Mouse (Mus musculus) layer of hippocampus, adult 9-10 months (tissue): ENCODE results near the gene Bola3.
"Not testable (repeated sequence)": the region's sequence is repeated elsewhere in the genome, so short reads cannot be mapped to it uniquely, and the experiment has no call there.

Source experiments
- DNase-seq: peaks from one replicate; pipeline ENCODE4 v3.0.0; 2022; ENCODE audit warnings: low spot score

Bola3 gene

GRCm38 (mm10) chr6:83348873-83349272 lies at the start of gene Bola3:
TSS of gene Bola3 (plus strand) at chr6:83349147.
- no peak for DNase-seq

DNA sequence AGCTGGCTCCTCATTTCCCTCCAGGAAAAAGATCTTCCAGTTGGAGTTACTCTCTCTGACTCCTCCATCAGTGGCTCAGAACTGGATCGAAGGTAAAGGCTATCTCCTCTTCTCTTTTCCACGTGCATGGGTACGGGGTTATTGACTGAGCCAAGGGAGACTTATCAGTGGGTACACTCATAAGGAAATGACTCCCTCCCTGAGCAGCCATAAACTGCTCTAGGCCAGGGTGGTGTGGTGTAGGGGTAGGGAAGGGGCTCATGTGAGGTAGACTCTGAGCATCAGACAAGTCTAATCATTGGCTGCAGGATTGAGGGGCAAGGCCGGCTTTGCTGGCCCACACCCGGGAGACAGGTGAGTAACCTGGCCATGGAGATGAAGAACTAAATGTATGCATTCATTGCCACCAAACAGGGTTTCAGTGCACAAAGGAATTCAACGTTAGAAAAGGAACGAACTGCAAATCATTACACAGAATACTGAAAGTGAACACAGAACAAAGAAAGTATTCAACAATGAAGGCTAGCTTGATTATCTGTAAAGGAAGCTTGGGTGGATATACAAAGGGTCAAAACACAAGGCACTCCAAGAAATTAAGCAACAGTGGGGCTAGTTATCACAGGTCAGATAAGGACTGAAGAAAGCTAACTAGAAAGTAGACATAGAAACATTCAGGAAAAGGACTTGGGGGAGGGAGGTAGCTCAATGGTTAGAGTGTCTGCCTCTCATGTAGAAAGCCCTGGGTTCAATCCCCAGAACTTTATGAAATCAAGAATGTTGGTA lies 48.3 kb upstream of the Bola3 start:
- no peak for DNase-seq

- DNase-seq, result no peak
These were observed 47.7 kb upstream of the Bola3 start for GRCm38 (mm10) chr6:83301294-83301693.

DNA sequence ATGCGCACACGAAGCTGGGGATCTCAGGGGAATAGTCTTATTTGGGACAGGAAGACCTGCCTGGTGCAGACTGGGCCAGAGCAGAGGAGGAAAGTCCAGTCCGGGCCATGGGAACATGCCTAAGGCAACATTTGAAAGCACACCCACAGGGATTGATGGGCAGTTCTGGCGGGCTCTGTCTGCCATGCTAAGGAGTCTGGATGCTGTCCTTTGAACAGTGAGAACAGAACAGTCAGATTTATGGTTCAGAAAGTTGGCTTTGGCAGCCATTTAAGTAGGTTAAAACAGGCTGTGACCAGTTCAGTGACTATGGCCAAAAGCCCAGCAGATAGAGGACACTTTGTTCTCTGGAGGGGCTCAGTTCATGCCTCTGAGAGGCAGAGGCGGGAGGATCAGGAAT lies 46.7 kb upstream of the Bola3 start:
- no peak for DNase-seq

GRCm38 (mm10) chr6:83309017-83309416 lies 39.9 kb upstream of the Bola3 start:
- DNase-seq, result no peak

- DNase-seq, result no peak
These were observed 37.7 kb upstream of the Bola3 start for GRCm38 (mm10) chr6:83311206-83311605.

DNA sequence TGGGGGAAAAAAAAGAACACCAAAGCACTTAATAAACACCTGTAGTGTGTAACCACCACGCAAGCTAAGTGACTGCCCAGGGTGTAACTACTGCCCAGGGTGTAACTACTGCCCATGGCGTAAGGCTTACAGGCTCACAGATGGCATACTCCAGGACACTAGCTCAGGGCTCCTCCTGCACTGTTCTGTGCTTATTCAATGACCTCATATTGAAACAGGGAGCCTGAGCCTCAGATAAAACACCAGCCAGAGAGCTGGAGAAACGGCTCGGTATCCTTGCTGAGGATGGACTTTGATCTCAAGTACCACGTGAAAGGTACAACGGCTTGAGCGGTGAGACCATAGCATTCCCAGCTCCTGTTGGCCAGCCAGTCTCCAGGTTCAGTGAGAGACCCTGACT lies 36.9 kb upstream of the Bola3 start:
- DNase-seq, result no peak

- no peak for DNase-seq
These were observed 36.4 kb upstream of the Bola3 start for GRCm38 (mm10) chr6:83312514-83312913.

GRCm38 (mm10) chr6:83315293-83315692 lies 33.7 kb upstream of the Bola3 start:
- no peak for DNase-seq

GRCm38 (mm10) chr6:83316022-83316421 lies 32.9 kb upstream of the Bola3 start:
- no peak for DNase-seq

- DNase-seq, result peak; percentile 68
These were observed 31.7 kb upstream of the Bola3 start for GRCm38 (mm10) chr6:83317108-83317741.

- DNase-seq, result no peak
These were observed 27.0 kb upstream of the Bola3 start for GRCm38 (mm10) chr6:83321927-83322326.

GRCm38 (mm10) chr6:83322794-83323193 lies 26.2 kb upstream of the Bola3 start:
- no peak for DNase-seq

DNA sequence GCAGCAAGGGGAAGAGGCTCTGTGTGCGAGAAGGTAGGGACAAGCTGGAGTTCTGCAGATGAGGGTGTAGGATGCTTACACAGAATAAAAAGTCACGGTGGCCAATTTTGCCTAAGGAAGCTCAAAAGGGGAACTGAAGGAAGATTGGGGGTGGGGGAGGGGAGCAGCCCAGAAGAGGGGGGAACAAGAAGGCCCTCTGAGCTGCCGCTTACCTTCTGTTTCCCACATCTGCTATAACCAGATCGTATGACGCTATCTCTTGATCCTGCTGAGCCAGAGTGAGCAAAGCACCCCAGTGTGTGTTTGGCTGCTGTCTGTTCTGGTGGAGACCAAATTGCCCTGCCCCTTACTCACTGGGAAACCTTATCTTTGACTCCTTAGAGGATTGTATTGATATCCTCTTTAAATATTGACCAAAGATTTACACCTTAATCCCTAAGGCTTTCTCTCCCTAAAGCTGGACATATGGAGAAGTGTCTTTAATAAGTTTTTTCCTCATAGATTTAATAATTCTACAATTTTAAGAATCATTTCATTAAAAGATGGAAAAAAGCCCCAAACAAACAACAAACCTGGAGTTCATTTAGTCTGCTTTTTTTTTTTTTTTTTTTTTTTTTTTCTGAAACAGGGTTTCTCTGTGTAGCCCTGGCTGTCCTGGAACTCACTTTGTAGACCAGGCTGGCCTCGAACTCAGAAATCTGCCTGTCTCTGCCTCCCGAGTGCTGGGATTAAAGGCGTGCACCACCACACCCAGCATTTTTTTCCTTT lies 25.1 kb upstream of the Bola3 start:
- no peak for DNase-seq

DNA sequence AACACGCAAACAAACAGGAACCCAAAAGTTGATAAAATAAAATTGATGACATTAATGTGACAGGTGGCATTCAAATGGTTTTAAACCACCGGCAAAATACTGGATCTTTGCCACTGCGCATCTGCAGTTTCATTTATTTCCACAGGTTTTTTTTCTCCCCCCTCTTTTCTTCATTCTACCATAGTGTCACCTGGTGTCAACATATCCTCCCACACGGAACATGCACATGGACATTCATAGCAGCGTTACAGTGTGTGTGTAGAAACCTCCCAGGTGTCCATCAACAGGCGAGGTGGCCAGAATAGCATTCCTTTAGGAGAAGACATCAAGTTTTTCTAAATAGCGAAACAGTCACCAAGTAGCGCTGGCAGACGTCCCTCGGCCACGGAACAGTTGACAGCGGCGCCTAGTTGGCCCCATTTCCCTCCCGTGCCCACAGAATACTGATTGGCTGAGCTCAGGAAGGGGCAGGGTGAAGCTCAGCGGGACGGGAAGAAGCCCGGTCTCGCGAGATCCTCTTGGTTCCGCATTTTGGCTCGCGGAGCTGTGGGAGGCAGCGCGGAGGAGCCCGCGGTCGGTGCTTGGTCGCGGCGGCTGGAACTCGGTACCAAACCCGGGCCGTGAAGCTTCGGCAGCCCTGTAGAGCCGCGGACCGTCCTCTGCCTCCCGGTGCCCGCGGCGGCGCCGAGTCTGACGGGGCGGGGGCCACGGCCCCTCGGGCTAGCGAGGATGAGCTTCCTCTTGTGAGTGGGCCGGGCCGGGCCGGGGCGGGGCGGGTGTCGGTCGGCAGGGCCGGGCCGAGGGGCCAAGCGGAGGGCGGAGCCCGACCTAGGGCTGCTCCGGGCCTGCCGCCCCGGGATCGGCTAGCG lies 23.2 kb upstream of the Bola3 start, which contains the start of the genes Mthfd2 and Mob1a:
Gene Mthfd2 (minus strand): TSS at position 384 of the 869 bp plus-strand sequence.
Gene Mob1a (plus strand): TSS at position 492 of the 869 bp plus-strand sequence.
- peak; percentile 91 for DNase-seq

GRCm38 (mm10) chr6:83326394-83326736 lies 22.6 kb upstream of the Bola3 start:
- DNase-seq, result no peak

GRCm38 (mm10) chr6:83326761-83327160 lies 22.2 kb upstream of the Bola3 start:
- no peak for DNase-seq

GRCm38 (mm10) chr6:83327591-83328190 lies 21.3 kb upstream of the Bola3 start:
- DNase-seq, result no peak

- no peak for DNase-seq
These were observed 7.6 kb upstream of the Bola3 start for GRCm38 (mm10) chr6:83341387-83341786.

DNA sequence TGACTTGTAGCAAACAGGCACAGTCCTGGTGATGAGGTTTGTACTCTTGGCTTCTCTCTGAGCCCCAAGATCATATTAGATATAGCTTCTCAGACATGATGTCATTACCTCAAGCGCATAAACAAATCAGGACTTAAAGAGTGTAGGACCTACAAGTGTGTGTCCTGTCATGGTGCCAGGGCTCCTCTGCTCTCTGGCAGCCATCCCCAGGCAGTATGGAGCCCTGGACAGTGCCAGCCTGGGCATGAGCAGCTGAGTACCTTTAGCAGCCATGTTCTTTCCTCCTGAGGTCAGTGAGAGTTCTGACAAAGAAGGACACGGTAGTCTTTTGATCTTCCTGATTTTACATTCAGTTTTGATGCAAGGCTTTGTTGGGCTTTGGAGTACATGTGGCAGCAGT lies 6.0 kb upstream of the Bola3 start:
- DNase-seq, result no peak

- not testable (repeated sequence) for DNase-seq
These were observed 3.7 kb upstream of the Bola3 start for GRCm38 (mm10) chr6:83345285-83345684.
